Mouse (Mus musculus) bone marrow macrophage, adult 2 months (primary cell): ENCODE results near the gene Fcer1g. TPM values are rescaled to one million over a fixed set of nuclear protein-coding genes. Genes with fewer than 3 reads are reported as not detected.

Source experiments
- H3K27ac ChIP-seq: 2 replicates; pipeline ENCODE4 v1.5.1; 2012; ENCODE audit warnings: low read depth, low read length; ENCODE audit not compliant: insufficient read depth
- H3K4me1 ChIP-seq: 2 replicates; pipeline ENCODE4 v1.6.1; 2012; ENCODE audit warnings: low read length; ENCODE audit not compliant: control insufficient read depth, insufficient read depth
- H3K4me3 ChIP-seq: 2 replicates; pipeline ENCODE4 v1.5.1; 2012; ENCODE audit warnings: mild to moderate bottlenecking, low read length, moderate library complexity; ENCODE audit not compliant: insufficient read depth
- CTCF ChIP-seq: IDR thresholded peaks from 2 replicates; pipeline ENCODE4 v1.5.1; 2012; ENCODE audit warnings: low read depth, mild to moderate bottlenecking, low read length, moderate library complexity
- POLR2A ChIP-seq: IDR thresholded peaks from 2 replicates; pipeline ENCODE4 v1.6.1; 2012; ENCODE audit warnings: mild to moderate bottlenecking, low read depth, low read length, borderline replicate concordance
- polyA plus RNA-seq: library from polyadenylated mRNA; stranded (reverse); fragments of >200 nt; gene quantifications from 2 replicates; pipeline ENCODE4 v1.2.4, GENCODE M21; 2012; ENCODE audit not compliant: missing spikeins, insufficient read depth, insufficient read length

Fcer1g gene
- polyA plus RNA-seq, 1 experiment: 3,398 TPM

DNA sequence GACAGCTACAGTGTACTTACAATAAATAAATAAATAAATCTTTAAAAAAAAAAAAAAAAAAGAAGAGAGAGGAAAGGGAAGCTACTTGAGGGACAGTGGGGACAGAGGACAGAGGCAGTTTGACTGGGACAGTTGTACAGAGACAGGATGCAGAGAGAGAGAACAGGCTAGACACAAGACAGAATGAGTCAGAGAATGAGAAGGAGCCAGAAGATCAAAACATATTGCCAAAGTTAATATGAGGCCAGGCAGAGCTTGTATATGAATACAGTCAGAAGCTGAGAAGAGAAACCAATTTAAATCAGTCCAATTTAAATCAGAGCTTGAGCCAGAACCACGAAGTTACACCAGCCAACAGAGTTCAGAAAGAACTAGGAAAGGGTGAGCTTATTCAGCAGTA lies 34.2 kb upstream of the Fcer1g start:
- H3K27ac ChIP-seq: peak overlapping the region; percentile 45

GRCm38 (mm10) chr1:171265971-171266744 lies 32.0 kb upstream of the Fcer1g start:
- Histone ChIP-seq H3K4me3 (no peak overlapping the region), H3K4me1 (peaks cover 30% of the 10 kb centered on the region), H3K27ac (no peak overlapping the region)
- no peak for TF ChIP-seq CTCF
- no peak for TF ChIP-seq POLR2A

More for the DNA sequence above, 34.2 kb upstream of the Fcer1g start:
- H3K4me3 ChIP-seq: no peak overlapping the region
- no peak for TF ChIP-seq CTCF
- TF ChIP-seq POLR2A: no peak
- peaks cover 38% of the 10 kb centered on the region for H3K4me1 ChIP-seq

GRCm38 (mm10) chr1:171263666-171264461 lies 29.7 kb upstream of the Fcer1g start:
- Histone ChIP-seq H3K4me3 (no peak overlapping the region), H3K27ac (peak overlapping the region; percentile 61), H3K4me1 (peaks cover 34% of the 10 kb centered on the region)
- TF ChIP-seq POLR2A: no peak
- TF ChIP-seq CTCF: no peak

- Histone ChIP-seq H3K4me3 (peak overlapping the region; percentile 34), H3K4me1 (peaks cover 30% of the 10 kb centered on the region), H3K27ac (peak overlapping the region; percentile 69)
- TF ChIP-seq POLR2A (no peak), CTCF (no peak)
Measured at GRCm38 (mm10) chr1:171263185-171263611, 29.0 kb upstream of the Fcer1g start.

GRCm38 (mm10) chr1:171262594-171263130 lies 28.5 kb upstream of the Fcer1g start:
- peak overlapping the region; percentile 69 for H3K27ac ChIP-seq
- peaks cover 30% of the 10 kb centered on the region for H3K4me1 ChIP-seq
- TF ChIP-seq CTCF (no peak), POLR2A (no peak)
- peak overlapping the region; percentile 34 for H3K4me3 ChIP-seq

DNA sequence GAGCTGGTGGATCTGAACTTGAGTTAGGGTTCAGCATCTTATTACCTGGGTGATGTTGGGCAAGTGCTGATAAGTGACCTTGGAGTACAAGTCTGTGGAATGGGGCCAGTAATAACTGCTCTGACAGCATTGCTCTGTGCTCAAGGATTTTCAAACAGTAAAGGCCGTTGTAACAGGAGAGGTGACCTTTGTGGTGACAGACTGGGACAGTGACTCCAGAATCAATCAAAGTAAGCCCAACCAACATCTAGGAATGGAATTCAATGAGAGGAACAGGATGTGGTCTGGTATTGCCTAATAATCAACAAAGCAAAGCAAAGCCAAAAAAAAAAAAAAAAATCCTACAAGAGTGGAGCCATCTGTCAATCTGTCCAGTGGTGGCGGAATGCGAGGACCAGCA lies 26.2 kb upstream of the Fcer1g start:
- peaks cover 28% of the 10 kb centered on the region for H3K4me1 ChIP-seq
- H3K4me3 ChIP-seq: no peak overlapping the region
- TF ChIP-seq POLR2A: no peak
- no peak overlapping the region for H3K27ac ChIP-seq

GRCm38 (mm10) chr1:171258921-171259320 lies 24.8 kb upstream of the Fcer1g start:
- no peak overlapping the region for H3K4me3 ChIP-seq
- TF ChIP-seq CTCF (no peak), POLR2A (no peak)

GRCm38 (mm10) chr1:171257781-171258180 lies 23.6 kb upstream of the Fcer1g start:
- H3K4me1 ChIP-seq: peaks cover 22% of the 10 kb centered on the region
- H3K4me3 ChIP-seq: no peak overlapping the region
- no peak overlapping the region for H3K27ac ChIP-seq
- TF ChIP-seq CTCF: no peak
- no peak for TF ChIP-seq POLR2A

More at GRCm38 (mm10) chr1:171258921-171259320, 24.8 kb upstream of the Fcer1g start:
- Histone ChIP-seq H3K4me1 (peaks cover 26% of the 10 kb centered on the region), H3K27ac (no peak overlapping the region)

DNA sequence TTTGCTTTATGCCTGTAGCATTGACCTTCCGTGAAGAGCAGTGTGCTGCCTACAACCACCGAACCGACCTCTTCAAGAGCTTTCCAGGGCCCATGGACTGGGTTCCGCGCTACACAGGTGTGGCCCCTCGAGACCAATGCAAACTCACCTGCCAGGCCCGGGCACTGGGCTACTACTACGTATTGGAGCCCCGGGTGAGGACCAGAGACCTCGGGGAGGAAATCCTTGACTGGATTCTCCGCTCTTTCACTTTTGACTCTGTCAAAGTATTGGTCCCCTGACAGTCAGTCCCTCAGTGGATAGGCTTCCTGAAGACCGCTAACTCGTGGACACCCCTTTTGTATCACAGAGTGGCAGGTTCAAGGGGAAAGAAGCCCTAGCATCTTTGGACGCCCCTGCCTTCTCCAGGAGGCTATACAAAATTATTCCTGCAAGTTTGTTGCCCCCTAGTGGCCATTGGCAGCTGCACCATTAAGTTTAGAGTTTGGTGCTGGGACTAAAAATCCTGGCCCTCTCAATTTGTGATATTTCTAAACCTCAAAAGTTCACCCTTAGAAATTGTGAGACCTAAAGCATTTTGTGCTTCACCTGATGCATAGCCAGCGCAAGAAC lies 22.9 kb upstream of the Fcer1g start:
- Histone ChIP-seq H3K4me1 (peaks cover 19% of the 10 kb centered on the region), H3K4me3 (no peak overlapping the region), H3K27ac (no peak overlapping the region)
- TF ChIP-seq POLR2A: no peak
- TF ChIP-seq CTCF: peak; percentile 58
